9 mouse cellular contexts compared by ENCODE assay signal in genomic region chr17:23564368-23564715, GRCm38 (mm10). TPM values are rescaled to one million over a fixed set of nuclear protein-coding genes. Genes with fewer than 3 reads are reported as not detected.
A peak's percentile ranks its signal among the peaks of the same experiment; 100 is the strongest.
DNase-seq lines count a peak whose midpoint lies in the region; ATAC-seq and TF ChIP-seq lines count a peak whose summit lies in the region.
"Had no signal": no experiment of that assay in that cellular context is flagged by ENCODE, and none has a peak within 500 bp of the region (broad histone marks: within the 10 kb centered on the region; RNA-seq: fewer than 3 reads in every experiment).

No protein-coding gene starts in this region.

- peak; percentile 57 for ATAC-seq in embryonic facial prominence, embryonic 13.5 days (ENCODE audit: insufficient number of reproducible peaks, insufficient read depth, low FRiP score, low TSS enrichment, low read depth)
- peak; percentile 74 for ATAC-seq in intestine, embryonic 14.5 days (replicated peaks; ENCODE audit: low FRiP score, low TSS enrichment, low read depth)
- peak; percentile 77 for ATAC-seq in midbrain, postnatal 0 days (ENCODE audit: low FRiP score)

- H3K36me3 ChIP-seq in liver, adult 2 months (ENCODE audit: control insufficient read depth, insufficient read depth, low read length), result no peaks in the 10 kb centered on the region
- H3K36me3 ChIP-seq in embryonic facial prominence, embryonic 13.5 days, result peaks cover 21% of the 10 kb centered on the region
- peaks cover 18% of the 10 kb centered on the region for H3K36me3 ChIP-seq in intestine, embryonic 14.5 days (ENCODE audit: control insufficient read depth, insufficient read depth, low read length)
- H3K36me3 ChIP-seq in midbrain, postnatal 0 days (ENCODE audit: insufficient read depth, low read length), result peaks cover 8% of the 10 kb centered on the region; the same call in 1 of the 2 replicates

- no peak for TF ChIP-seq POLR2A in liver, adult 2 months (IDR thresholded peaks at IDR 0.05; ENCODE audit: extremely low read depth, insufficient read depth, low read length)

- peak overlapping the region; percentile 80 for H3K4me2 ChIP-seq in embryonic facial prominence, embryonic 13.5 days
- peak overlapping the region; percentile 64 for H3K4me2 ChIP-seq in intestine, embryonic 14.5 days (ENCODE audit: low read length)
- peak overlapping the region; percentile 61 for H3K4me2 ChIP-seq in midbrain, postnatal 0 days (ENCODE audit: low read depth, low read length, poor library complexity, severe bottlenecking)

- WGBS in liver, adult 2 months, result under 1% methylated on average over 8 of the region's 8 CpGs
- under 1% methylated on average over 8 of the region's 8 CpGs for WGBS in embryonic facial prominence, embryonic 13.5 days
- WGBS in intestine, embryonic 14.5 days, result 0% methylated on average over 8 of the region's 8 CpGs
- WGBS in midbrain, postnatal 0 days, result 3% methylated on average over 8 of the region's 8 CpGs

- TF ChIP-seq CTCF in liver, adult 2 months (IDR thresholded peaks at IDR 0.05; ENCODE audit: low read depth, low read length), result no peak
- no peak for TF ChIP-seq CTCF in midbrain, postnatal 0 days (IDR thresholded peaks at IDR 0.05)

- peak overlapping the region; percentile 99 for H3K4me3 ChIP-seq in liver, adult 2 months (ENCODE audit: insufficient read depth, low read depth, low read length)
- peak overlapping the region; percentile 79 for H3K4me3 ChIP-seq in embryonic facial prominence, embryonic 13.5 days
- H3K4me3 ChIP-seq in intestine, embryonic 14.5 days (ENCODE audit: low read depth, low read length), result peak overlapping the region; percentile 67
- peak overlapping the region; percentile 67 for H3K4me3 ChIP-seq in midbrain, postnatal 0 days (ENCODE audit: low read depth, low read length)

- H3K9ac ChIP-seq in liver, adult 2 months (ENCODE audit: low read depth, low read length), result peak overlapping the region; percentile 66
- peak overlapping the region; percentile 97 for H3K9ac ChIP-seq in embryonic facial prominence, embryonic 13.5 days
- peak overlapping the region; percentile 93 for H3K9ac ChIP-seq in intestine, embryonic 14.5 days (ENCODE audit: low read length)
- peak overlapping the region; percentile 77 for H3K9ac ChIP-seq in midbrain, postnatal 0 days (replicated peaks; ENCODE audit: low read length, poor library complexity, severe bottlenecking)

- no peaks in the 10 kb centered on the region for H3K79me2 ChIP-seq in liver, adult 2 months (ENCODE audit: control insufficient read depth, insufficient read depth, low read length)

- H3K4me1 ChIP-seq in liver, adult 2 months (ENCODE audit: control insufficient read depth, insufficient read depth, low read length), result peaks cover 5% of the 10 kb centered on the region
- H3K4me1 ChIP-seq in embryonic facial prominence, embryonic 13.5 days, result peaks cover 14% of the 10 kb centered on the region
- peaks cover 6% of the 10 kb centered on the region; the same call in 1 of the 2 replicates for H3K4me1 ChIP-seq in intestine, embryonic 14.5 days (replicated peaks; ENCODE audit: control insufficient read depth, insufficient read depth, low read length)
- H3K4me1 ChIP-seq in midbrain, postnatal 0 days (ENCODE audit: insufficient read depth, low read length), result no peaks in the 10 kb centered on the region

- no peaks in the 10 kb centered on the region for H3K27me3 ChIP-seq in liver, adult 2 months (ENCODE audit: control insufficient read depth, insufficient read depth, low read length)
- no peaks in the 10 kb centered on the region for H3K27me3 ChIP-seq in embryonic facial prominence, embryonic 13.5 days
- no peaks in the 10 kb centered on the region for H3K27me3 ChIP-seq in intestine, embryonic 14.5 days (replicated peaks; ENCODE audit: control insufficient read depth, insufficient read depth, low read length)
- H3K27me3 ChIP-seq in midbrain, postnatal 0 days (ENCODE audit: insufficient read depth, low read length), result no peaks in the 10 kb centered on the region

- peak overlapping the region; percentile 43 for H3K27ac ChIP-seq in liver, adult 2 months (replicated peaks; ENCODE audit: insufficient read depth, low read depth, low read length)
- H3K27ac ChIP-seq in embryonic facial prominence, embryonic 13.5 days, result peak overlapping the region; percentile 95
- peak overlapping the region; percentile 94 for H3K27ac ChIP-seq in intestine, embryonic 14.5 days (ENCODE audit: low read depth)
- H3K27ac ChIP-seq in midbrain, postnatal 0 days (ENCODE audit: low read depth, low read length), result peak overlapping the region; percentile 97

- H3K9me3 ChIP-seq in embryonic facial prominence, embryonic 13.5 days, result no peaks in the 10 kb centered on the region
- H3K9me3 ChIP-seq in intestine, embryonic 14.5 days (ENCODE audit: control insufficient read depth, low read length), result no peaks in the 10 kb centered on the region
- H3K9me3 ChIP-seq in midbrain, postnatal 0 days (ENCODE audit: low read length), result no peaks in the 10 kb centered on the region

- DNase-seq in liver, adult 2 months (ENCODE audit: extremely low read depth, low read depth, low spot score), result no peak
- no peak for DNase-seq in liver
- DNase-seq in intestine, embryonic 14.5 days (ENCODE audit: low spot score), result no peak
- DNase-seq in midbrain, postnatal 0 days (ENCODE audit: low spot score), result no peak
- no peak for DNase-seq in thymus, postnatal 0 days (ENCODE audit: low spot score)
- DNase-seq in c-Kit-positive CD71-positive TER-119-positive erythroid progenitor cells, embryonic 14.5 days (ENCODE audit: low spot score), result no peak
- no peak for DNase-seq in layer of hippocampus, postnatal 10 days (ENCODE audit: low spot score in 2 of 2)

RNA-seq across cellular contexts. Expression of gene Zfp213, which starts 0.3 kb away (rescaled TPM):
- 4.5 and 4.8 TPM in 2 replicates for total RNA-seq in liver, adult 2 months (2014; rRNA removed)
- 7.6 and 10.7 TPM in 2 replicates for polyA plus RNA-seq in liver, adult 2 months (2012; rRNA removed)
- 20.0 and 22.5 TPM in 2 replicates for polyA plus RNA-seq in embryonic facial prominence, embryonic 13.5 days (2015; fragmentation: Nextera tagmentation; extraction: Ambion mirVana)
- 19.1 and 19.7 TPM in 2 replicates for polyA plus RNA-seq in intestine, embryonic 14.5 days (2014; fragmentation: Nextera tagmentation; extraction: Ambion mirVana)
- 16.9 and 21.7 TPM in 2 replicates for total RNA-seq in midbrain, postnatal 0 days (2014; rRNA removed)
- polyA plus RNA-seq in midbrain, postnatal 0 days (2015; fragmentation: Nextera tagmentation; extraction: Ambion mirVana), result 10.0 and 10.7 TPM in 2 replicates
- 14.6 and 14.9 TPM in 2 replicates for polyA plus RNA-seq in thymus, postnatal 0 days (2015; fragmentation: Nextera tagmentation; extraction: Ambion mirVana)
- total RNA-seq in layer of hippocampus, postnatal 10 days (2021), result 1 to 10 TPM; 6.4 to 7.2 TPM

RNA-seq across cellular contexts. Expression of gene Zfp13, which starts 34.9 kb away (rescaled TPM):
- 1.3 and 2.0 TPM in 2 replicates for total RNA-seq in liver, adult 2 months (2014; rRNA removed)
- 2.2 and 3.2 TPM in 2 replicates for polyA plus RNA-seq in liver, adult 2 months (2012; rRNA removed)
- polyA plus RNA-seq in embryonic facial prominence, embryonic 13.5 days (2015; fragmentation: Nextera tagmentation; extraction: Ambion mirVana), result 18.2 and 21.9 TPM in 2 replicates
- 12.3 and 14.8 TPM in 2 replicates for polyA plus RNA-seq in intestine, embryonic 14.5 days (2014; fragmentation: Nextera tagmentation; extraction: Ambion mirVana)
- 36.2 and 48.2 TPM in 2 replicates for total RNA-seq in midbrain, postnatal 0 days (2014; rRNA removed)
- polyA plus RNA-seq in midbrain, postnatal 0 days (2015; fragmentation: Nextera tagmentation; extraction: Ambion mirVana), result 23.3 and 26.3 TPM in 2 replicates
- polyA plus RNA-seq in thymus, postnatal 0 days (2015; fragmentation: Nextera tagmentation; extraction: Ambion mirVana), result 1.5 and 1.7 TPM in 2 replicates
- 10 to 100 TPM; 25.7 to 30.0 TPM for total RNA-seq in layer of hippocampus, postnatal 10 days (2021)

RNA-seq across cellular contexts. Expression of gene Zscan10, which starts 36.3 kb away (rescaled TPM):
- total RNA-seq in liver, adult 2 months (2014; rRNA removed), result not detected in 2 replicates
- polyA plus RNA-seq in liver, adult 2 months (2012; rRNA removed), result not detected in 2 replicates
- polyA plus RNA-seq in embryonic facial prominence, embryonic 13.5 days (2015; fragmentation: Nextera tagmentation; extraction: Ambion mirVana), result 0.27 and 0.37 TPM in 2 replicates
- polyA plus RNA-seq in intestine, embryonic 14.5 days (2014; fragmentation: Nextera tagmentation; extraction: Ambion mirVana), result 0.14 TPM in 1 of 2 replicates, not detected in the other
- total RNA-seq in midbrain, postnatal 0 days (2014; rRNA removed), result not detected in 2 replicates
- polyA plus RNA-seq in midbrain, postnatal 0 days (2015; fragmentation: Nextera tagmentation; extraction: Ambion mirVana), result not detected in 2 replicates
- polyA plus RNA-seq in thymus, postnatal 0 days (2015; fragmentation: Nextera tagmentation; extraction: Ambion mirVana), result 0.05 and 0.08 TPM in 2 replicates
- not detected for total RNA-seq in layer of hippocampus, postnatal 10 days (2021)
- total RNA-seq: adrenal gland, adult 8-10 months had no signal

Comparison
In these comparisons a context has a peak if more than half of its experiments do, and no peak if none do; other contexts are left out.
1. H3K27ac ChIP-seq: peak in every context shown above with its lines; median percentile 97 in midbrain, postnatal 0 days; 95 in embryonic facial prominence, embryonic 13.5 days; 94 in intestine, embryonic 14.5 days; 43 in liver, adult 2 months.